Mouse (Mus musculus): ENCODE results near the gene Vmp1. TPM values are rescaled to one million over a fixed set of nuclear protein-coding genes. Genes with fewer than 3 reads are reported as not detected.

The Vmp1 gene
- polyA plus RNA-seq, 1 experiment from 2014 or later, result 173 TPM

DNA sequence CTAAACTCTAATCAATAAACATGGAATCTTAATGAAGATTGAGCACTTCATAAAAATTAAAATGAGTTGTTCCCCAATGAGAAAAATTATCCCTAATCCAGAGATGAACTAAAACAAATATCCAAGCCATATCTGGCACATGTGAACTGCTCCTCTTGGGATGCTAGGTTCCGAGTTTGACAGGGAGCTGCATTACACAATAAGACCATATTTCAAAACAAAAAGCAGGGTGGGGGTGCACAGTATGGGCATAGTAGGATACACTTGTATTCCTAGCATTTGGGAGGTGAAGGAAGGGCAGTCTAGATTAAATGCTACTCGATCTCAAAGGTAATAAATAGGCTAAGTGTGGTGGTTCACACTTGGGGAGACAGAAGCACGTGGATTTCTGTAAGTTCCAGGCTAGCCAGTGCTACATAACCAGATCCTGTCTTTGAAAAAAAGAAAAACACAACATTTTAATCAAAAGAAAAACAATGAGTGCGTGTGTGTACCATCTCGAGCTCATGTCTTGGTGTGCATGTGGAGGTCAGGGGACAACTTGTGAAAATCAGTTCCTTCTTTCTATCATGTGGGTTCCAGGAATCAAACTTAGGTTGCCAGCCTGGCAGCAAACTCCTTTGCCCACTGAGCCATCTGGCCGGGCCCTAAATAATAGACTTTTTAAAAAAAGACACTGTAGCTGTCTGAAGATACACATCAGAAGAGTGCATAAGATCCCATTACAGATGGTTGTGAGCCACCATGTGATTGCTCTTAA, 143.7 kb downstream of the Vmp1 start:
- ATAC-seq (ENCODE audit: low FRiP score, low TSS enrichment), result no peak
- H3K27me3 ChIP-seq (ENCODE audit: insufficient read depth, low read length), result no peaks in the 10 kb centered on the region
- no peak overlapping the region for H3K9ac ChIP-seq (replicated peaks; ENCODE audit: low read length)
- no peak overlapping the region for H3K4me2 ChIP-seq (replicated peaks; ENCODE audit: low read depth, low read length)
- no peak overlapping the region for H3K4me3 ChIP-seq (ENCODE audit: low read length)
- WGBS, result 85% methylated on average over 6 of the region's 6 CpGs
- no peaks in the 10 kb centered on the region for H3K36me3 ChIP-seq (ENCODE audit: insufficient read depth, low read length)
- H3K4me1 ChIP-seq (ENCODE audit: insufficient read depth, low read length), result peaks cover 19% of the 10 kb centered on the region; the same call in 1 of the 2 replicates
- H3K27ac ChIP-seq (ENCODE audit: low read length), result no peak overlapping the region
- H3K9me3 ChIP-seq (ENCODE audit: low read length), result no peaks in the 10 kb centered on the region

DNA sequence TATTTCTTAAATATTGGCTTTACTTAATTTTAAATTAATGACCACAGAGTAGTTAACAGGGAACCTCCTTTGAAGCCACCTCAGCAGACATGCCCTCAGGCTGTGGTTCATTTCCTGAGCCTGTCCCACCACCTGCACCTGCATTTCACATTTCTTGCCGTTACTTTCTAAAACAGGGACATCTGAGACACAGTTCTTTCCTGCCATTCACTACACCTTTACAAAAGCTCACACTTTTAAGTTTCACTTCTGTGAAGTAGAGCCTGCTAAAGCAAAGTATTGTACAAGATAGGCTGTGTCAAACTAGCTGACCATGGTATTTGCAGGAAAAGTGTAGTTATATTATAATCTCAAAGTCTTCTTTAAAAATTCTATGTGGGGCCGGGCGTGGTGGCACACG, 144.8 kb downstream of the Vmp1 start:
- no peak overlapping the region for H3K4me2 ChIP-seq (replicated peaks; ENCODE audit: low read depth, low read length)
- H3K36me3 ChIP-seq (ENCODE audit: insufficient read depth, low read length), result peaks cover 8% of the 10 kb centered on the region; the same call in 1 of the 2 replicates
- H3K27me3 ChIP-seq (ENCODE audit: insufficient read depth, low read length), result no peaks in the 10 kb centered on the region
- no peaks in the 10 kb centered on the region for H3K9me3 ChIP-seq (ENCODE audit: low read length)
- no peak overlapping the region for H3K4me3 ChIP-seq (ENCODE audit: low read length)
- no peak overlapping the region for H3K9ac ChIP-seq (replicated peaks; ENCODE audit: low read length)
- H3K27ac ChIP-seq (ENCODE audit: low read length), result no peak overlapping the region
- no peak for ATAC-seq (ENCODE audit: low FRiP score, low TSS enrichment)
- peaks cover 19% of the 10 kb centered on the region; the same call in 1 of the 2 replicates for H3K4me1 ChIP-seq (ENCODE audit: insufficient read depth, low read length)
- 91% methylated on average over 4 of the region's 4 CpGs for WGBS

DNA sequence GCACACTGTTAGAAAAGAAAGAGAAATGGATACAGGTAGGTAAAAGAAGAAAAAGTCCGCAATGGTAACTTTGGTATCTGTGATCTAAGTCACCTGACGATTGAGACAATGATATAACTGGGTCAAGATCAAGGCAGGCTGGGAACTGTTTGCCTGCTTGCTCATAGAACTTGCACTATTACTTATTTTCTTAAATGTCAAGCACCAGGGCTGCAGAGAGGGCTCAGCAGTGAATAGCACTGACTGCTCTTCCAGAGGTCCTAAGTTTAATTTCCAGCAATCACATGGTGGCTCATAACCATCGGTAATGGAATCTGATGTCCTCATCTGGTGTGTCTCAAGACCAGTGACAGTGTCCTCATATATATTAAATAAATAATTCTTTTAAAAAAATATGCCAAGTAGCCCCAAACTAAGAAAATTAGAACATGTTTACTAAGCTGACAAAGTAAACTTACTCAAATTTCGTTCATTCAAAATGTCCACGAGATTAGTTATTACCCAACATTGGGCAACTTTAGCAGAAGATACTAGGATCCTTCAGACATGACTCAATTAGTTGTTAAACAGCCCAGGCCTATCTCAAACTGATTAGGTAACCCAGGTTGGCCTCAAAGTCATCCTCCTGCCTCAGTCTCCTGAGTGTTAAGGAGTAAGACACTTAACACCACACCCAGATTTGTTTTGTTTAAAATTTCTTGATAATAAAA, 149.3 kb downstream of the Vmp1 start:
- Histone ChIP-seq H3K9me3 (ENCODE audit: low read length) (no peaks in the 10 kb centered on the region), H3K27ac (ENCODE audit: low read length) (no peak overlapping the region), H3K9ac (replicated peaks; ENCODE audit: low read length) (no peak overlapping the region), H3K4me1 (ENCODE audit: insufficient read depth, low read length) (no peaks in the 10 kb centered on the region), H3K27me3 (ENCODE audit: insufficient read depth, low read length) (no peaks in the 10 kb centered on the region), H3K36me3 (ENCODE audit: insufficient read depth, low read length) (peaks cover 24% of the 10 kb centered on the region; the same call in 1 of the 2 replicates), H3K4me3 (ENCODE audit: low read length) (no peak overlapping the region), H3K4me2 (replicated peaks; ENCODE audit: low read depth, low read length) (no peak overlapping the region)
- 91% methylated on average over 5 of the region's 5 CpGs for WGBS
- no peak for ATAC-seq (ENCODE audit: low FRiP score, low TSS enrichment)

MicroRNA genes within 50 kb of the gene (microRNA counts, 519-probe panel; counts per million panel counts)
- microRNA mmu-miR-21, result 4,108 counts per million, percentile 91 among the panel's probes with 10 or more counts

Small RNA genes lying within 50 kb of the gene (microRNA-seq; reads per million reads assigned to microRNA genes)
- 9,501 reads per million, percentile 95 among the genes with 10 or more reads in this experiment for gene Mir21a

Other genes starting within 250 kb of the Vmp1 start
- gene Rnft1, start 199.2 kb downstream of the Vmp1 start, polyA plus RNA-seq (2015; fragmentation: Nextera tagmentation; extraction: Ambion mirVana), result 48.5 and 49.1 TPM in 2 replicates
- gene Rps6kb1, start 139.0 kb downstream of the Vmp1 start, polyA plus RNA-seq (2015; fragmentation: Nextera tagmentation; extraction: Ambion mirVana), result 51.6 and 62.1 TPM in 2 replicates
- 11.4 and 13.6 TPM in 2 replicates for gene Tubd1, start 138.8 kb downstream of the Vmp1 start, polyA plus RNA-seq (2015; fragmentation: Nextera tagmentation; extraction: Ambion mirVana)
- gene Ptrh2, start 149 bp upstream of the Vmp1 start, polyA plus RNA-seq (2015; fragmentation: Nextera tagmentation; extraction: Ambion mirVana), result 33.1 and 35.6 TPM in 2 replicates
- gene Cltc, start 73.7 kb upstream of the Vmp1 start, polyA plus RNA-seq (2015; fragmentation: Nextera tagmentation; extraction: Ambion mirVana), result 174 and 186 TPM in 2 replicates
- gene Dhx40, start 123.9 kb upstream of the Vmp1 start, polyA plus RNA-seq (2015; fragmentation: Nextera tagmentation; extraction: Ambion mirVana), result 37.8 and 38.4 TPM in 2 replicates

Measured in kidney, embryonic 16.5 days (tissue).